Mouse (Mus musculus) forebrain, embryonic 14.5 days (tissue): ENCODE measurements around the gene Olfr316. TPM values are rescaled to one million over a fixed set of nuclear protein-coding genes. Genes with fewer than 3 reads are reported as not detected.
"Not testable (repeated sequence)": the region's sequence is repeated elsewhere in the genome, so short reads cannot be mapped to it uniquely, and the experiment has no call there.

ENCODE experiments used
- ATAC-seq: fragments of 200-750 bp; cut with Nextera tagmentation; 2 replicates; pipeline ENCODE4 v1.8.0; 2017; ENCODE audit warnings: mild to moderate bottlenecking, moderate library complexity
- DNase-seq: peaks from one replicate; pipeline ENCODE4 v3.0.0-alpha.2; 2015; ENCODE audit warnings: low spot score
- H3K27ac ChIP-seq: fragments of 300-500 bp; sonication (generic); 2 replicates; pipeline ENCODE4 v1.5.1; 2014; ENCODE audit warnings: low read depth, mild to moderate bottlenecking, control low read depth, low read length, moderate library complexity
- H3K27me3 ChIP-seq: fragments of 300-500 bp; sonication (generic); replicated peaks from 2 replicates; pipeline ENCODE4 v1.6.1; 2014; ENCODE audit warnings: low read length, control low read depth, mixed read lengths; ENCODE audit not compliant: control insufficient read depth, insufficient read depth
- H3K36me3 ChIP-seq: fragments of 300-500 bp; sonication (generic); 2 replicates; pipeline ENCODE4 v1.6.1; 2014; ENCODE audit warnings: low read length, control low read depth; ENCODE audit not compliant: control insufficient read depth, insufficient read depth
- H3K4me1 ChIP-seq: fragments of 300-500 bp; sonication (generic); 2 replicates; pipeline ENCODE4 v1.6.1; 2014; ENCODE audit warnings: antibody characterized with exemption, low read length, control low read depth; ENCODE audit not compliant: control insufficient read depth, insufficient read depth
- H3K4me2 ChIP-seq: fragments of 300-500 bp; sonication (generic); 2 replicates; pipeline ENCODE4 v1.6.1; 2014; ENCODE audit warnings: mild to moderate bottlenecking, control low read depth, low read length
- H3K4me3 ChIP-seq: fragments of 300-500 bp; sonication (generic); 2 replicates; pipeline ENCODE4 v1.5.1; 2014; ENCODE audit warnings: low read depth, low read length, control low read depth
- H3K9ac ChIP-seq: fragments of 300-500 bp; sonication (generic); 2 replicates; pipeline ENCODE4 v1.6.1; 2014; ENCODE audit warnings: mild to moderate bottlenecking, low read length, control low read depth, moderate library complexity
- H3K9me3 ChIP-seq: fragments of 300-500 bp; sonication (generic); replicated peaks from 2 replicates; pipeline ENCODE4 v1.6.1; 2016; ENCODE audit warnings: low read length, control low read depth, mixed read lengths; ENCODE audit not compliant: control insufficient read depth
- WGBS: fragments of 180-500 bp; shearing (Covaris S2); extraction: QIAGEN DNeasy Blood & Tissue Kit; methylation state at CpG from one replicate; pipeline ENCODE4 v1.1.7; 2014; 5-methylcytosine and 5-hydroxymethylcytosine counted together
- polyA plus RNA-seq: library from polyadenylated mRNA; unstranded; fragments of >200 nt; fragmentation: Nextera tagmentation; extraction: Ambion mirVana; gene quantifications from 2 replicates; pipeline ENCODE4 v1.2.1, GENCODE M21; 2014

Gene Olfr316
- not detected in 2 replicates for polyA plus RNA-seq

GRCm38 (mm10) chr11:58752434-58752833 is at the start of gene Olfr316:
TSS of gene Olfr316 (plus strand) at chr11:58752734.
- no peak for DNase-seq
- Histone ChIP-seq H3K27me3 (no peaks in the 10 kb centered on the region), H3K4me2 (no peak within 1 kb of the TSS), H3K36me3 (no peaks in the 10 kb centered on the region), H3K9ac (no peak within 1 kb of the TSS), H3K4me1 (no peaks in the 10 kb centered on the region), H3K4me3 (no peak within 1 kb of the TSS), H3K27ac (no peak within 1 kb of the TSS), H3K9me3 (no peaks in the 10 kb centered on the region)
- 91% methylated on average over 2 of the region's 2 CpGs for WGBS
- no peak for ATAC-seq

- H3K27ac ChIP-seq, result no peak overlapping the region
- no peak for DNase-seq
- no peak overlapping the region for H3K4me3 ChIP-seq
- H3K36me3 ChIP-seq, result no peaks in the 10 kb centered on the region
- H3K27me3 ChIP-seq, result no peaks in the 10 kb centered on the region
- WGBS, result 85% methylated on average over 11 of the region's 11 CpGs
- no peak for ATAC-seq
- H3K4me2 ChIP-seq, result no peak overlapping the region
- no peaks in the 10 kb centered on the region for H3K4me1 ChIP-seq
- no peak overlapping the region for H3K9ac ChIP-seq
- H3K9me3 ChIP-seq, result no peaks in the 10 kb centered on the region
Measured at GRCm38 (mm10) chr11:58709086-58709485, 43.4 kb upstream of the Olfr316 start.

GRCm38 (mm10) chr11:58717723-58718122 is 34.8 kb upstream of the Olfr316 start:
- ATAC-seq, H3K36me3 ChIP-seq, H3K9ac ChIP-seq, H3K4me2 ChIP-seq, H3K27me3 ChIP-seq, H3K4me1 ChIP-seq, H3K9me3 ChIP-seq, H3K4me3 ChIP-seq, H3K27ac ChIP-seq, DNase-seq: not testable (repeated sequence)
- 93% methylated on average over 6 of the region's 7 CpGs for WGBS

GRCm38 (mm10) chr11:58719701-58720100 is 32.8 kb upstream of the Olfr316 start:
- Histone ChIP-seq H3K4me3 (no peak overlapping the region), H3K4me2 (no peak overlapping the region), H3K27me3 (no peaks in the 10 kb centered on the region), H3K9ac (no peak overlapping the region), H3K27ac (no peak overlapping the region), H3K36me3 (no peaks in the 10 kb centered on the region), H3K4me1 (no peaks in the 10 kb centered on the region), H3K9me3 (no peaks in the 10 kb centered on the region)
- 91% methylated on average over 4 of the region's 4 CpGs for WGBS
- ATAC-seq, result no peak
- no peak for DNase-seq

GRCm38 (mm10) chr11:58723914-58724313 is 28.6 kb upstream of the Olfr316 start, which contains the start of gene Olfr318:
TSS of gene Olfr318 (minus strand) at chr11:58724014.
- Histone ChIP-seq H3K4me3 (no peak within 1 kb of the TSS), H3K27ac (no peak within 1 kb of the TSS), H3K9ac (no peak within 1 kb of the TSS), H3K36me3 (no peaks in the 10 kb centered on the region), H3K27me3 (no peaks in the 10 kb centered on the region), H3K4me1 (no peaks in the 10 kb centered on the region), H3K4me2 (no peak within 1 kb of the TSS), H3K9me3 (no peaks in the 10 kb centered on the region)
- DNase-seq (no peak), ATAC-seq (no peak)

GRCm38 (mm10) chr11:58727896-58728650 is 24.5 kb upstream of the Olfr316 start:
- H3K27me3 ChIP-seq, H3K9me3 ChIP-seq, H3K4me3 ChIP-seq, H3K27ac ChIP-seq, DNase-seq, H3K9ac ChIP-seq, H3K36me3 ChIP-seq, ATAC-seq, H3K4me1 ChIP-seq, H3K4me2 ChIP-seq: not testable (repeated sequence)
- WGBS, result 84% methylated on average over 6 of the region's 6 CpGs

- Histone ChIP-seq H3K4me1 (no peaks in the 10 kb centered on the region), H3K36me3 (no peaks in the 10 kb centered on the region), H3K4me2 (no peak overlapping the region), H3K4me3 (no peak overlapping the region), H3K27me3 (no peaks in the 10 kb centered on the region), H3K9ac (no peak overlapping the region), H3K27ac (no peak overlapping the region), H3K9me3 (no peaks in the 10 kb centered on the region)
- 58% methylated on average over 3 of the region's 3 CpGs for WGBS
- DNase-seq, result peak; percentile 34
- no peak for ATAC-seq
Measured at GRCm38 (mm10) chr11:58733372-58733771, 19.2 kb upstream of the Olfr316 start.

- no peaks in the 10 kb centered on the region for H3K9me3 ChIP-seq
- H3K9ac ChIP-seq, result no peak within 1 kb of the TSS
- H3K4me2 ChIP-seq, result no peak within 1 kb of the TSS
- H3K4me1 ChIP-seq, result no peaks in the 10 kb centered on the region
- no peak within 1 kb of the TSS for H3K4me3 ChIP-seq
- WGBS, result 69% methylated on average over 4 of the region's 4 CpGs
- ATAC-seq, result no peak
- no peaks in the 10 kb centered on the region for H3K27me3 ChIP-seq
- H3K36me3 ChIP-seq, result no peaks in the 10 kb centered on the region
- H3K27ac ChIP-seq, result no peak within 1 kb of the TSS
- DNase-seq, result no peak
Measured at GRCm38 (mm10) chr11:58738792-58739262, 13.7 kb upstream of the Olfr316 start, which contains the start of gene Olfr317. TSS of gene Olfr317 (minus strand) at chr11:58739212.

GRCm38 (mm10) chr11:58751096-58751495 is 1.4 kb upstream of the Olfr316 start:
- H3K27me3 ChIP-seq, ATAC-seq: not testable (repeated sequence)

More at GRCm38 (mm10) chr11:58751096-58751495, 1.4 kb upstream of the Olfr316 start:
- H3K4me1 ChIP-seq, H3K4me2 ChIP-seq, H3K9me3 ChIP-seq, H3K4me3 ChIP-seq, H3K9ac ChIP-seq, DNase-seq, H3K36me3 ChIP-seq, H3K27ac ChIP-seq: not testable (repeated sequence)
- WGBS, result 87% methylated on average over 18 of the region's 18 CpGs
